Mouse (Mus musculus) small intestine, adult 10 weeks (tissue): ENCODE results near the gene Hcrt. TPM values are rescaled to one million over a fixed set of nuclear protein-coding genes. Genes with fewer than 3 reads are reported as not detected.

Experiments used
- polyA plus RNA-seq: library from polyadenylated mRNA; stranded (reverse); fragments of 350-450 nt; fragmentation: Illumina TruSeq; extraction: RNeasy Lipid Tissue Mini Kit (QIAGEN cat#74804); gene quantifications from one replicate; pipeline ENCODE4 v1.2.3, GENCODE M21; 2014; ENCODE audit warnings: low replicate concordance

The Hcrt gene
- polyA plus RNA-seq, result not detected

GRCm38 (mm10) chr11:100762831-100763230 is at the start of gene Hcrt:
TSS of gene Hcrt (minus strand) at chr11:100762931.

GRCm38 (mm10) chr11:100770646-100771408 is 8.1 kb upstream of the Hcrt start, which contains the start of gene Ghdc:
TSS of gene Ghdc (minus strand) at chr11:100770957.

GRCm38 (mm10) chr11:100759611-100760233 is 3.0 kb downstream of the Hcrt start, which contains the start of gene Kcnh4:
TSS of gene Kcnh4 (minus strand) at chr11:100759942.

GRCm38 (mm10) chr11:100738066-100738604 is 24.6 kb downstream of the Hcrt start, which contains the start of gene Rab5c:
TSS of gene Rab5c (minus strand) at chr11:100738215.

GRCm38 (mm10) chr11:100713735-100714533 is 48.8 kb downstream of the Hcrt start, which contains the start of gene Hspb9:
TSS of gene Hspb9 (plus strand) at chr11:100713850.

GRCm38 (mm10) chr11:100711783-100712615 is 50.7 kb downstream of the Hcrt start, which contains the start of gene Kat2a:
TSS of gene Kat2a (minus strand) at chr11:100712465.

Other genes with a start within 250 kb of the Hcrt start
- 28.1 TPM for gene Acly, start 234.9 kb downstream of the Hcrt start, polyA plus RNA-seq
- not detected for gene Ttc25, start 217.3 kb downstream of the Hcrt start, polyA plus RNA-seq
- gene Cnp, start 188.0 kb downstream of the Hcrt start, polyA plus RNA-seq, result 3.5 TPM
- gene Nkiras2, start 143.7 kb downstream of the Hcrt start, polyA plus RNA-seq, result 2.9 TPM
- gene Dnajc7, start 142.8 kb downstream of the Hcrt start, polyA plus RNA-seq, result 243 TPM
- gene Zfp385c, start 70.5 kb downstream of the Hcrt start, polyA plus RNA-seq, result not detected
- 0.45 TPM for gene Dhx58, start 58.7 kb downstream of the Hcrt start, polyA plus RNA-seq
- 0.48 TPM for gene Kat2a, start 50.5 kb downstream of the Hcrt start, polyA plus RNA-seq
- gene Hspb9, start 49.1 kb downstream of the Hcrt start, polyA plus RNA-seq, result not detected
- gene Rab5c, start 24.7 kb downstream of the Hcrt start, polyA plus RNA-seq, result 45.0 TPM
- gene Kcnh4, start 3.0 kb downstream of the Hcrt start, polyA plus RNA-seq, result not detected
- gene Ghdc, start 8.0 kb upstream of the Hcrt start, polyA plus RNA-seq, result 1.7 TPM
- 2.1 TPM for gene Stat5b, start 87.8 kb upstream of the Hcrt start, polyA plus RNA-seq
- gene Stat5a, start 96.4 kb upstream of the Hcrt start, polyA plus RNA-seq, result 1.2 TPM
- 18.7 TPM for gene Stat3, start 176.6 kb upstream of the Hcrt start, polyA plus RNA-seq
- 15.7 TPM for gene Cavin1, start 208.0 kb upstream of the Hcrt start, polyA plus RNA-seq
- gene Atp6v0a1, start 246.5 kb upstream of the Hcrt start, polyA plus RNA-seq, result 68.7 TPM